Mouse (Mus musculus): ENCODE data around the gene Ceacam13.
"Not testable (repeated sequence)": the region's sequence is repeated elsewhere in the genome, so short reads cannot be mapped to it uniquely, and the experiment has no call there.

Gene Ceacam13

DNA sequence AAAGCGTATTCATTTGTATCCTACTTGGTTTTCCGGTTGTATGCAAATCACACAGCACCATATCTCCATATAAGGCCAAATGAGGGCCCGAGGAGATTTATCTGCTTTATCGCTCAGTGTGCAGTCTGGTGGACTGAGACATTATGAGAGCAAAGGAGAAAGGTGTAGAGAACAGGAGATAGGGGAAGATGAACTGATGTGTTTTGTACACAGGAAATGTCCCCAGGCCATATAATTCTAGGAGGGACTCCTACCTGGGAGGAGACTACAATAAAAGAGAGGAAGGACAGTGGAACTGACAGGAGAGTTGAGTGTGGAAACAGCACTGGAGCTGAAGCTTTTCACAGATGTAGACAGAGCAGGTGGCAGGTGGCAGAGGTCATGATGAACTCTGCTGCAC, at the start of gene Ceacam13:
Gene Ceacam13, plus strand, starts transcription at position 301 of the 400 bp plus-strand sequence.
- no peak for DNase-seq (ENCODE audit: low spot score)

GRCm38 (mm10) chr7:17971824-17972223, 37.9 kb upstream of the Ceacam13 start, which contains the start of gene Ceacam11:
Gene Ceacam11 (plus strand): TSS chr7:17972124.
- no peak for DNase-seq (ENCODE audit: low spot score)

DNA sequence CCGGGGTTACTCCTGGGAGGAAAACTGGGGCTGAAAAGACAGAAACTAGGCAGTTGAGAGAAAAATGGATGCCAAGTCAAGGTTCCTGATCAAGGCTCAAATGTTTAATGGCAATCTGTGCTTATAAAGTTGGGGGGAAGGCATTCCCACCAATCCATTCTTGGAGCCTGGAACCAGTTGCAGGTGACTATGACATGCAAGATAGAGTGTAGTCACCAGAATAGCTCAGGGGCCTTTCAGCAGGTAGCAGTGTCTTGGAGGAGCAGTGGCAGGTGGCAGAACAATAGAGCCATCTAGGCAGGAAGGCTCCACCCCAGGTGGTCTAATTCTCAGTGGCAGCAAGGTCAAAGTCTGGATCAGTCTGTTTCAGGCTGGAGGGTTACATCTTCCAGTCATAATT, 8.6 kb upstream of the Ceacam13 start:
- not testable (repeated sequence) for DNase-seq (ENCODE audit: low spot score)

DNA sequence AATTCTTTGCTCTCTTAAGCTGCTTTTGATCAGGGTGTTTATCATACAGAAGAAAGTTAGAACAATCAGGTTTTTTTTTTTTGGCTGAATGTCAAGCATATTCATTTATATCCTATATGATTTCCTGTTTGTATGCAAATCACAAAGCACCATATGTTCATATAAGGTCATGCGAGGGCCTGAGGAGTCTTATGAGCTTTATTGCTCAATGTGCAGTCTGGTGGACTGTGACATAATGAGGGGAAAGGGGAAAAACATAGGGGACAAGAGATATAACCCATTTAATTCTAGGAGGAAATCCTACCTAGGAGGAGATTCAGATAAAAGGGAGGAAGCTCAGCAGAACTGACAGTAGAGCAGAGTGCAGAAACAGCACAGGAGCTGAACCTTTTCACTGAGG, 55.9 kb downstream of the Ceacam13 start, which contains the start of gene Ceacam12:
Gene Ceacam12, plus strand, starts transcription at position 301 of the 400 bp plus-strand sequence.
- DNase-seq (ENCODE audit: low spot score), result no peak

Measured in ovary, adult 18-20 months (tissue).